Mouse (Mus musculus) kidney, postnatal 0 days (tissue): ENCODE results near the gene Cds2. TPM values are rescaled to one million over a fixed set of nuclear protein-coding genes. Genes with fewer than 3 reads are reported as not detected.
"Not testable (repeated sequence)": the region's sequence is repeated elsewhere in the genome, so short reads cannot be mapped to it uniquely, and the experiment has no call there.

Experiments used
- ATAC-seq: fragments of 200-750 bp; cut with Nextera tagmentation; replicated peaks from 2 replicates; pipeline ENCODE4 v1.8.0; 2017; ENCODE audit warnings: low read depth, moderate number of reproducible peaks, moderate TSS enrichment, moderate library complexity; ENCODE audit not compliant: low FRiP score
- DNase-seq: peaks from one replicate; pipeline ENCODE4 v3.0.0-alpha.2; 2016; ENCODE audit warnings: low spot score
- H3K27ac ChIP-seq: fragments of 300-500 bp; sonication (generic); 2 replicates; pipeline ENCODE4 v1.5.1; 2014; ENCODE audit warnings: mild to moderate bottlenecking
- H3K27me3 ChIP-seq: fragments of 300-500 bp; sonication (generic); 2 replicates; pipeline ENCODE4 v1.6.1; 2014; ENCODE audit warnings: low read length, mixed read lengths; ENCODE audit not compliant: insufficient read depth
- H3K36me3 ChIP-seq: fragments of 300-500 bp; sonication (generic); 2 replicates; pipeline ENCODE4 v1.6.1; 2014; ENCODE audit warnings: low read length, mixed read lengths; ENCODE audit not compliant: insufficient read depth
- H3K4me1 ChIP-seq: fragments of 300-500 bp; sonication (generic); replicated peaks from 2 replicates; pipeline ENCODE4 v1.6.1; 2014; ENCODE audit warnings: antibody characterized with exemption, low read length, mixed read lengths; ENCODE audit not compliant: insufficient read depth
- H3K4me2 ChIP-seq: fragments of 300-500 bp; sonication (generic); 2 replicates; pipeline ENCODE4 v1.6.1; 2014; ENCODE audit warnings: mild to moderate bottlenecking, low read length, moderate library complexity, mixed read lengths
- H3K4me3 ChIP-seq: fragments of 300-500 bp; sonication (generic); replicated peaks from 2 replicates; pipeline ENCODE4 v1.5.1; 2014; ENCODE audit warnings: low read depth, low read length
- H3K9ac ChIP-seq: fragments of 300-500 bp; sonication (generic); 2 replicates; pipeline ENCODE4 v1.6.1; 2014; ENCODE audit warnings: low read depth, low read length
- H3K9me3 ChIP-seq: fragments of 300-500 bp; sonication (generic); replicated peaks from 2 replicates; pipeline ENCODE4 v1.6.1; 2016; ENCODE audit warnings: low read length, inconsistent platforms, mixed read lengths
- CTCF ChIP-seq: IDR thresholded peaks from 2 replicates; pipeline ENCODE4 v1.5.1; 2016; ENCODE audit warnings: antibody characterized with exemption, low read depth, mild to moderate bottlenecking, moderate library complexity
- WGBS: fragments of 180-500 bp; shearing (Covaris S2); extraction: QIAGEN DNeasy Blood & Tissue Kit; methylation state at CpG from one replicate; pipeline ENCODE4 v1.1.7; 2014; 5-methylcytosine and 5-hydroxymethylcytosine counted together
- polyA plus RNA-seq: library from polyadenylated mRNA; unstranded; fragments of >200 nt; fragmentation: Nextera tagmentation; extraction: Ambion mirVana; gene quantifications from 2 replicates; pipeline ENCODE4 v1.2.1, GENCODE M21; 2015

The Cds2 gene
- polyA plus RNA-seq, 1 experiment from 2014 or later, result 24.0 TPM

DNA sequence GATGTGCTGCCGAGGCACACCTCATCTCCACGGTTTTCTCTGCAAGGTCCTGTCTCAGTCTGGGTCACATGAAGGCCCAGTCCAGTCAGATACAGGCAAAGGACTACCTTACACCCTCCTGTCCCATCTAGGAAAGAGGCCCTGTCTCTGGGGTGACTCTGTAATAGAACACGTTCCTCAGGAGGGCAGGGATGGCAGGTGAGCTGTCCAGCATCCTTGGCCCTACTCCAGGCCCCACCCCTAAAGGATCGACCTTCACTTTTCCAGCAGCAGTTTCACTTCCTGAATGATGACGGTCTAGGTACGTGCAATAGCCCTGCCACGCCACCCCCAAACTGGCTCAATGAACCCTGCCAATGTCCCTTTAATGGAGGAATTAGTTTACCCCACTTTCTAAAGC lies 27.0 kb upstream of the Cds2 start:
- DNase-seq (no peak), ATAC-seq (no peak)
- no peaks in the 10 kb centered on the region for H3K36me3 ChIP-seq
- no peak overlapping the region for H3K9ac ChIP-seq
- H3K9me3 ChIP-seq, result no peaks in the 10 kb centered on the region
- H3K4me2 ChIP-seq, result no peak overlapping the region
- peaks cover 10% of the 10 kb centered on the region; the same call in 1 of the 2 replicates for H3K4me1 ChIP-seq
- H3K27me3 ChIP-seq, result no peaks in the 10 kb centered on the region
- no peak overlapping the region for H3K4me3 ChIP-seq
- TF ChIP-seq CTCF, result no peak
- H3K27ac ChIP-seq, result no peak overlapping the region
- 74% methylated on average over 7 of the region's 7 CpGs for WGBS

DNA sequence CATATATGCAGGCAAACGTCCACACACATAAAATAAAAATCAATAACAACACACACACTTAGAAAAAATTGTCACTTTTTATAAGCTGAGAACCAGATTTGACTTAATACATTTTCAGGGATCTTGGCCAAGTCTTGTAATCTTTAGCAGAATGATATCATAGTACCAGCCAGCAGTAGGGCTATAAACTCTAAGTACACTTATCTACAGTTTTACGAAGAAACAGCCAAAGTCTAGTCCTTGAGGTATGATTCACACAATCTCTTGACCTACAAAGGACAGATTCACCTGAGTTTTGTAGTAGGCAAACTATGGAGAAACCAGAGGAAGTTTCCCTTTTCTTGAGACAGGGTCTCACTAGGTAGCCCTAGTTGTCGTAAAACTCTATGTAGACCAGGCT lies 23.5 kb upstream of the Cds2 start:
- H3K4me3 ChIP-seq, H3K9ac ChIP-seq, H3K4me2 ChIP-seq, DNase-seq, H3K27ac ChIP-seq, H3K4me1 ChIP-seq, H3K36me3 ChIP-seq, H3K9me3 ChIP-seq, H3K27me3 ChIP-seq, ATAC-seq: not testable (repeated sequence)
- 87% methylated on average over 3 of the region's 3 CpGs for WGBS

DNA sequence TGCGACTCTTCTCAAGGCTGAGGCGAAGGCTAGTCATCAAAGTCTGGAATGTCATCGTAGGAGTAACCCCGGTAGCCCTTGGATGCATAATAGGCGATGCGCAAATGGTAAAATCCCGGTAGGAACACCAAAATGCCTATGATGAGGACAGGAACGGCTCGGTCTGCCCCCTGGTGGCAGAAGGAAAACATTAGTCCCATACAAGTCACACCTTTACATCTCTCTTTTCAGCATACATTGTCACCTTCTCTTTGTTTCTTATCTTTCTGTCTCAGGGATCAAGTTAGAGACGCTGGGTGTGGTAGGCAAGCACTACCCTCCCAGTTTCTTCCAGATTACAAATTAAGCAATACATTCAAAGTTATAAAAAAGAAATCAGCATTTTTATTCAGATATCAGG lies 22.5 kb upstream of the Cds2 start:
- not testable (repeated sequence) for H3K27me3 ChIP-seq, H3K4me3 ChIP-seq, H3K27ac ChIP-seq, H3K9me3 ChIP-seq, ATAC-seq, H3K36me3 ChIP-seq, H3K9ac ChIP-seq, H3K4me1 ChIP-seq, H3K4me2 ChIP-seq
- TF ChIP-seq CTCF, result peak; percentile 73
- peak; percentile 75 for DNase-seq
- WGBS, result 26% methylated on average over 6 of the region's 10 CpGs

DNA sequence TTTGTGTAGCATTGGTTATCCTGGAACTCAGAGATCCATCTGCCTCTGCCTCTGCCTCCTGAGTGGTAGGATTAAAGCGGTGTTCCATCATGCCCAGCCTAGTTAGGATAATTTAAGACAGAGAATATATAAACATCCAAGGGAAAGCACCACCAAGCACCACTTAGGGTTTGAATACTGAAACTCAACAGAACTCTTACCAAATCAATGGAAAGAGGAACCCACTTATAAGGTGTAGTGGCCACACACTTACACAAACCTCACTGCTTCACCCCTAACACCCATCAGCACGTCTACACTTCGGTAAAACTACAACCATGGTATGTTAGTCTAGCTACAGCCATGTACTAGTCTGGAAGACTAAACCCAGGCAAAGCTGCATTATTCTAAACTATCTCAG lies 19.6 kb upstream of the Cds2 start:
- no peak for TF ChIP-seq CTCF
- DNase-seq (no peak), ATAC-seq (no peak)
- no peak overlapping the region for H3K4me3 ChIP-seq
- no peak overlapping the region for H3K4me2 ChIP-seq
- 95% methylated on average over 3 of the region's 3 CpGs for WGBS
- no peaks in the 10 kb centered on the region for H3K9me3 ChIP-seq
- H3K27me3 ChIP-seq, result no peaks in the 10 kb centered on the region
- no peaks in the 10 kb centered on the region for H3K36me3 ChIP-seq
- no peak overlapping the region for H3K9ac ChIP-seq
- H3K27ac ChIP-seq, result no peak overlapping the region
- H3K4me1 ChIP-seq, result peaks cover 5% of the 10 kb centered on the region

DNA sequence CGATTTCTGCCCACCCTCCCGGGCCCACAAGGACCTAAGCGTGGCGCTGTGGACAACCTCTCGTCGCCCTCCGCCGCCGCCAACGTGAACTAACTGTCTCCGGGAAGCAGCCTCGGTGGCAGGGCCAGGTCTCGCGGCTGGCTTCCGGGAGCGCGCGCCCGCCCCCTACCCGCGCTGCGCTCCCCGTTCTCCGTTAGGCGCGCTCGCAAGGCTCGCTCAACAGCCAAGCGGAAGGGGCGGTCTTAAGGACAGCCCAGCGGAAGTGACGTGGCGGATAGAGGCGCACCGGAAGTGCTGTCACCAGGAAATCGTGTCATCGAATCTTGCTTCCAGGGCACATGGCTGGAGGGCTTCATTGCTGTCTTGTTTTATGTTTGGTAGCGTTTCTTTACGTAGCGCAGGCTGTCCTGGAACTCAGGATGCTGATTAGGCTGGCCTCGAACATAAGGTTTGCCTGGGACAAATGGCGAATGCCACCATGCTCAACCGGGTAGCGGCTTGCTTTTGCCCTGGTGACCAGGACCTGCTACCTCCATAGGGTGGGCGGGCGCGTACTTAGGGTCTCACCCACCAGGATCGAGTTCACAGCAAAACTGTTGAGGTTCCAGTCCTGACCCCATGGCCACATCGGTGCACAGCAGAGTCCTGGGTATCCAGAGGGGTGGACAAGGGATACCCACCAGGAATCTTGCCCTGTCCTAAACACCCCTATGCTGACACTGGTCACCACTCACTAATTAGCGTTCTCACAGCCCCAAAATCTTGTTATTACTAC lies 15.2 kb upstream of the Cds2 start, which contains the start of gene Tmem230:
Tmem230 (minus strand) TSS at position 269 of the 775 bp plus-strand sequence.
- Histone ChIP-seq H3K4me1 (peaks cover 5% of the 10 kb centered on the region), H3K4me2 (peak within 1 kb of the TSS; percentile 75), H3K36me3 (peaks cover 7% of the 10 kb centered on the region; the same call in 1 of the 2 replicates), H3K9me3 (no peaks in the 10 kb centered on the region), H3K27me3 (no peaks in the 10 kb centered on the region), H3K4me3 (peak within 1 kb of the TSS; percentile 57), H3K27ac (peak within 1 kb of the TSS; percentile 85), H3K9ac (peak within 1 kb of the TSS; percentile 74)
- ATAC-seq (peak; percentile 95), DNase-seq (peak; percentile 99)
- TF ChIP-seq CTCF, result peak; percentile 47; the same call in 1 of the 2 replicates
- 5% methylated on average over 50 of the region's 50 CpGs for WGBS

DNA sequence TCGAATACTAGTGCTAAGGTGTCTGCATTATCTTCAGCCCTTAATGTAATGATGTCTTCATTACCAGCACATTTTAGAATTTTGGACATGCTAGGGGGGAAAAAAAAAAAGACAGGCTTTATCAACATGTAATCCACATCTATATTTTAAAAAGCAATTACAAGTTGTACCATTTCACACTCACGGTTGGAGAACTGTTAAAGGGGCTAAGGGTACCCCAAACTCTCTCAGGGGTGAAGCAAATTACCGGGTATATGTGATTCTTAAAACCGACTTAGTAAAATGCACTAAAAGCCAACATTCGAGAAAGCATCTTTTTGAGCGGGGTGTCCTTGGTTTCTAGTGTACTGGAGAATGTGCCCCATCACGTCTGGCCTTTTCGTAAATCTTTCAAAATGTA lies 11.0 kb upstream of the Cds2 start:
- peak overlapping the region; percentile 63 for H3K4me3 ChIP-seq
- ATAC-seq (no peak), DNase-seq (no peak)
- no peaks in the 10 kb centered on the region for H3K9me3 ChIP-seq
- H3K36me3 ChIP-seq, result peaks cover 7% of the 10 kb centered on the region; the same call in 1 of the 2 replicates
- H3K4me1 ChIP-seq, result peaks cover 5% of the 10 kb centered on the region
- TF ChIP-seq CTCF, result no peak
- 7% methylated on average over 8 of the region's 8 CpGs for WGBS
- H3K27me3 ChIP-seq, result no peaks in the 10 kb centered on the region
- peak overlapping the region; percentile 84 for H3K4me2 ChIP-seq
- peak overlapping the region; percentile 82; the same call in 1 of the 2 replicates for H3K27ac ChIP-seq
- peak overlapping the region; percentile 65 for H3K9ac ChIP-seq
